In genomic region chr17:73507804-73508535, GRCm38 (mm10) we compare ENCODE assay signal across 19 mouse cellular contexts.
DNase-seq lines count a peak whose midpoint lies in the region; ATAC-seq and TF ChIP-seq lines count a peak whose summit lies in the region.
"Had no signal": no experiment of that assay in that cellular context is flagged by ENCODE, and none has a peak within 500 bp of the region (broad histone marks: within the 10 kb centered on the region; RNA-seq: fewer than 3 reads in every experiment).

No protein-coding gene starts in this region.

- H3K9ac ChIP-seq in kidney, postnatal 0 days (ENCODE audit: low read depth, low read length): no peak overlapping the region
- no peak overlapping the region for H3K9ac ChIP-seq in forebrain, embryonic 15.5 days (replicated peaks)
- H3K9ac ChIP-seq in hindbrain, postnatal 0 days (replicated peaks; ENCODE audit: low read length): no peak overlapping the region
- no peak overlapping the region for H3K9ac ChIP-seq in neural tube, embryonic 14.5 days (replicated peaks; ENCODE audit: low read depth, low read length)
- H3K9ac ChIP-seq: heart, embryonic 12.5 days; liver, embryonic 15.5 days had no signal

- H3K27ac ChIP-seq in kidney, postnatal 0 days: no peak overlapping the region
- no peak overlapping the region for H3K27ac ChIP-seq in forebrain, embryonic 15.5 days (replicated peaks)
- H3K27ac ChIP-seq in hindbrain, postnatal 0 days: 0 out of 2 replicates have a peak overlapping the region, but pooled peaks have one; percentile 5
- peak overlapping the region; percentile 45; the same call in 1 of the 2 replicates for H3K27ac ChIP-seq in neural tube, embryonic 14.5 days (ENCODE audit: low read depth, low read length)
- no peak overlapping the region for H3K27ac ChIP-seq in heart, embryonic 10.5 days
- H3K27ac ChIP-seq: layer of hippocampus, adult 2 months; liver, embryonic 15.5 days had no signal

- H3K4me1 ChIP-seq in kidney, postnatal 0 days (replicated peaks; ENCODE audit: insufficient read depth, low read length): no peaks in the 10 kb centered on the region
- 0 out of 2 replicates have a peak, but pooled peaks cover 2% of the 10 kb centered on the region for H3K4me1 ChIP-seq in forebrain, embryonic 15.5 days
- H3K4me1 ChIP-seq in hindbrain, postnatal 0 days (ENCODE audit: insufficient read depth, low read length): no peaks in the 10 kb centered on the region
- H3K4me1 ChIP-seq in neural tube, embryonic 14.5 days (ENCODE audit: control insufficient read depth, insufficient read depth, low read length): no peaks in the 10 kb centered on the region
- no peaks in the 10 kb centered on the region for H3K4me1 ChIP-seq in heart, embryonic 10.5 days
- H3K4me1 ChIP-seq: heart, embryonic 12.5 days; liver, embryonic 15.5 days had no signal

- no peak for ATAC-seq in kidney, postnatal 0 days (replicated peaks; ENCODE audit: low FRiP score, low read depth)
- peak; percentile 81 for ATAC-seq in forebrain, embryonic 15.5 days (replicated peaks)
- peak; percentile 88 for ATAC-seq in hindbrain, postnatal 0 days
- peak; percentile 92 for ATAC-seq in neural tube, embryonic 14.5 days (ENCODE audit: low read depth)
- ATAC-seq: intestine, embryonic 16.5 days; lung, postnatal 0 days had no signal

- no peaks in the 10 kb centered on the region for H3K36me3 ChIP-seq in kidney, postnatal 0 days (ENCODE audit: insufficient read depth, low read length)
- no peaks in the 10 kb centered on the region for H3K36me3 ChIP-seq in forebrain, embryonic 15.5 days
- H3K36me3 ChIP-seq in hindbrain, postnatal 0 days (ENCODE audit: insufficient read depth, low read length): no peaks in the 10 kb centered on the region
- H3K36me3 ChIP-seq in neural tube, embryonic 14.5 days (ENCODE audit: control insufficient read depth, insufficient read depth, low read length): no peaks in the 10 kb centered on the region
- no peaks in the 10 kb centered on the region for H3K36me3 ChIP-seq in heart, embryonic 10.5 days
- H3K36me3 ChIP-seq: heart, embryonic 12.5 days; liver, embryonic 15.5 days had no signal

- WGBS in kidney, postnatal 0 days: 70% methylated on average over 13 of the region's 13 CpGs
- 67% methylated on average over 13 of the region's 13 CpGs for WGBS in forebrain, embryonic 15.5 days
- WGBS in hindbrain, postnatal 0 days: 48% methylated on average over 13 of the region's 13 CpGs
- 51% methylated on average over 13 of the region's 13 CpGs for WGBS in neural tube, embryonic 14.5 days
- 84% methylated on average over 13 of the region's 13 CpGs for WGBS in heart, embryonic 10.5 days

- no peak overlapping the region for H3K4me3 ChIP-seq in kidney, postnatal 0 days (replicated peaks; ENCODE audit: low read depth, low read length)
- H3K4me3 ChIP-seq in forebrain, embryonic 15.5 days: no peak overlapping the region
- H3K4me3 ChIP-seq in hindbrain, postnatal 0 days (ENCODE audit: low read length): no peak overlapping the region
- H3K4me3 ChIP-seq in neural tube, embryonic 14.5 days (ENCODE audit: low read depth, low read length): no peak overlapping the region
- H3K4me3 ChIP-seq in heart, embryonic 10.5 days: no peak overlapping the region
- H3K4me3 ChIP-seq: heart, embryonic 12.5 days; layer of hippocampus, adult 2 months; liver, embryonic 15.5 days had no signal

- no peaks in the 10 kb centered on the region for H3K9me3 ChIP-seq in kidney, postnatal 0 days (replicated peaks; ENCODE audit: low read length)
- no peaks in the 10 kb centered on the region for H3K9me3 ChIP-seq in forebrain, embryonic 15.5 days
- H3K9me3 ChIP-seq in hindbrain, postnatal 0 days (ENCODE audit: low read length): no peaks in the 10 kb centered on the region
- H3K9me3 ChIP-seq in neural tube, embryonic 14.5 days (ENCODE audit: control insufficient read depth, low read length): no peaks in the 10 kb centered on the region
- no peaks in the 10 kb centered on the region for H3K9me3 ChIP-seq in heart, embryonic 10.5 days
- H3K9me3 ChIP-seq: liver, embryonic 15.5 days had no signal

- TF ChIP-seq CTCF in kidney, postnatal 0 days (IDR thresholded peaks at IDR 0.05; ENCODE audit: low read depth): no peak
- no peak for TF ChIP-seq CTCF in hindbrain, postnatal 0 days (IDR thresholded peaks at IDR 0.05; ENCODE audit: low read depth)

- no peak overlapping the region for H3K4me2 ChIP-seq in kidney, postnatal 0 days (ENCODE audit: low read length)
- no peak overlapping the region for H3K4me2 ChIP-seq in forebrain, embryonic 15.5 days (replicated peaks)
- no peak overlapping the region for H3K4me2 ChIP-seq in hindbrain, postnatal 0 days (ENCODE audit: low read depth, low read length)
- H3K4me2 ChIP-seq in neural tube, embryonic 14.5 days (ENCODE audit: low read depth, low read length): no peak overlapping the region
- H3K4me2 ChIP-seq: heart, embryonic 12.5 days; liver, embryonic 15.5 days had no signal

- peak; percentile 1 for DNase-seq in kidney, postnatal 0 days (ENCODE audit: low spot score)
- DNase-seq in kidney, adult 8-10 months: no peak
- DNase-seq in hindbrain, postnatal 0 days (ENCODE audit: low spot score): peak; percentile 66
- no peak for DNase-seq in frontal cortex, postnatal 25 days (ENCODE audit: low spot score in 2 of 2)
- no peak for DNase-seq in heart, embryonic 10.5 days (ENCODE audit: low spot score)
- DNase-seq in urinary bladder, adult 18-20 months (ENCODE audit: low spot score in 2 of 2): no peak
- DNase-seq: adrenal gland, postnatal 25 days; cerebellum, adult 8-10 months; gastrocnemius, postnatal 25 days; kidney, postnatal 10 days; right cerebral cortex, postnatal 25 days; thymus, postnatal 36 days had no signal

- H3K27me3 ChIP-seq in kidney, postnatal 0 days (ENCODE audit: insufficient read depth, low read length): no peaks in the 10 kb centered on the region
- H3K27me3 ChIP-seq in forebrain, embryonic 15.5 days: no peaks in the 10 kb centered on the region
- H3K27me3 ChIP-seq in hindbrain, postnatal 0 days (ENCODE audit: insufficient read depth, low read length): no peaks in the 10 kb centered on the region
- H3K27me3 ChIP-seq in neural tube, embryonic 14.5 days (ENCODE audit: control insufficient read depth, insufficient read depth, low read length): no peaks in the 10 kb centered on the region
- no peaks in the 10 kb centered on the region for H3K27me3 ChIP-seq in heart, embryonic 10.5 days (ENCODE audit: insufficient read depth, poor library complexity, severe bottlenecking)
- H3K27me3 ChIP-seq: heart, embryonic 12.5 days; liver, embryonic 15.5 days had no signal

Comparison
In these comparisons a context has a peak if more than half of its experiments do, and no peak if none do; other contexts are left out.
1. DNase-seq: peak in kidney, postnatal 0 days (single experiment) and hindbrain, postnatal 0 days (single experiment); none in kidney, adult 8-10 months (0 of 2), frontal cortex, postnatal 25 days (0 of 2), heart, embryonic 10.5 days (single experiment) and urinary bladder, adult 18-20 months (0 of 2).
2. H3K27ac ChIP-seq: peak in hindbrain, postnatal 0 days (single experiment) and neural tube, embryonic 14.5 days (single experiment); none in kidney, postnatal 0 days (single experiment), forebrain, embryonic 15.5 days (single experiment) and heart, embryonic 10.5 days (single experiment).